Mouse (Mus musculus) bone marrow, adult 2 months (tissue): Measurements from ENCODE around the gene Znhit6.

Experiments
- CTCF ChIP-seq: fragments of 200-500 bp; IDR thresholded peaks from 2 replicates; pipeline ENCODE4 v1.5.1; 2011; ENCODE audit warnings: low read length, control low read depth; ENCODE audit not compliant: control insufficient read depth, insufficient read depth
- POLR2A ChIP-seq: fragments of 200-500 bp; IDR thresholded peaks from 2 replicates; pipeline ENCODE4 v1.6.1; 2011; ENCODE audit warnings: low read depth, mild to moderate bottlenecking, control low read depth, low read length, borderline replicate concordance; ENCODE audit not compliant: control insufficient read depth

- TF ChIP-seq CTCF = no peak
- no peak for TF ChIP-seq POLR2A
Measured at GRCm38 (mm10) chr3:145641878-145642277, 65.9 kb downstream of the Znhit6 start.
